Mouse (Mus musculus): Measurements from ENCODE around the gene Lpp. TPM values are rescaled to one million over a fixed set of nuclear protein-coding genes. Genes with fewer than 3 reads are reported as not detected.

Lpp gene
- polyA plus RNA-seq, 1 experiment = 10.5 TPM

DNA sequence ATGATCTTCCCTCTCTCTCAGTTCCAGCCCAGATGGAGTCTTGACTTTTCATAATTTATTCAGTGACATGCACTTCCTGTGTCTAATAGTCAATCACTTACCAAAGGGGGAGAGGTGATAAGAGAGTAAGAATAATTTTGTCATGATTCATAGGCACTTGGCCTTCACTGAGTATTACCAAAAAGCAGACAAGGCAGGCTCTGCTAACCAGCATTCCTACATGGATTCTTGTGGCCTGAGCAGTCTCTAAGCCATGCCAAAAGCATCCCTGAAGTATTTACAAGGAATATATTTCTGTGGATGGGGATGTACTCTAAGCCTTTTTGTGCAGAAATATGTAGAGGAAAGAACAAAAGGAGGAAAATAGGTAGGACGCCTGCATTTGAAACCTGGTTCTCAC is 340.0 kb downstream of the Lpp start:
- Histone ChIP-seq H3K4me1 (ENCODE audit: control insufficient read depth, insufficient read depth, low read length) (peaks cover 14% of the 10 kb centered on the region), H3K27ac (ENCODE audit: insufficient read depth, low read depth, low read length) (no peak overlapping the region), H3K4me3 (ENCODE audit: insufficient read depth, low read length) (no peak overlapping the region)
- no peak for TF ChIP-seq CTCF (IDR thresholded peaks at IDR 0.05; ENCODE audit: low read depth, low read length)
- TF ChIP-seq POLR2A (IDR thresholded peaks at IDR 0.05; ENCODE audit: borderline replicate concordance, low read depth, low read length) = no peak

DNA sequence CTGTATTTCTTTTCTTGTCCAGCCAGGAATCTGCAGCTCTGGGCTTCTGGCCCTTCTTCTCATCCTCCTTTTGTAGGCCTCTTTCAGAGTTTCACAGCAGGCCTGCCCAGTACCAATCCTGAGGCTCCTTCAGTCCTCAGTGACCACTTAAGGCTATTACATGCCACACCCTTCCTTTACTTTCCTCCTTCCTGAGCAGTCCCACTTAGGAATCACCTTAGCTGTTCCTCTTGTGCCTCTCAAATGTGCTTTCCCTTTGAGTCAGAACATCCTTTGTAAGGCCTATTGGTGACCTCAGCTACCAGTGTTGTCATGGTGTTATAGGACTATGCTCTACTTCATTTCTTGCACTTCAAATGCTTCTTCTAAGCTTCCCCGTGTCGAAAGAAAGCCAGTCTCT is 342.4 kb downstream of the Lpp start:
- H3K4me1 ChIP-seq (ENCODE audit: control insufficient read depth, insufficient read depth, low read length) = peaks cover 14% of the 10 kb centered on the region
- no peak overlapping the region for H3K27ac ChIP-seq (ENCODE audit: insufficient read depth, low read depth, low read length)
- TF ChIP-seq POLR2A (IDR thresholded peaks at IDR 0.05; ENCODE audit: borderline replicate concordance, low read depth, low read length) = no peak
- no peak for TF ChIP-seq CTCF (IDR thresholded peaks at IDR 0.05; ENCODE audit: low read depth, low read length)
- H3K4me3 ChIP-seq (ENCODE audit: insufficient read depth, low read length) = no peak overlapping the region

DNA sequence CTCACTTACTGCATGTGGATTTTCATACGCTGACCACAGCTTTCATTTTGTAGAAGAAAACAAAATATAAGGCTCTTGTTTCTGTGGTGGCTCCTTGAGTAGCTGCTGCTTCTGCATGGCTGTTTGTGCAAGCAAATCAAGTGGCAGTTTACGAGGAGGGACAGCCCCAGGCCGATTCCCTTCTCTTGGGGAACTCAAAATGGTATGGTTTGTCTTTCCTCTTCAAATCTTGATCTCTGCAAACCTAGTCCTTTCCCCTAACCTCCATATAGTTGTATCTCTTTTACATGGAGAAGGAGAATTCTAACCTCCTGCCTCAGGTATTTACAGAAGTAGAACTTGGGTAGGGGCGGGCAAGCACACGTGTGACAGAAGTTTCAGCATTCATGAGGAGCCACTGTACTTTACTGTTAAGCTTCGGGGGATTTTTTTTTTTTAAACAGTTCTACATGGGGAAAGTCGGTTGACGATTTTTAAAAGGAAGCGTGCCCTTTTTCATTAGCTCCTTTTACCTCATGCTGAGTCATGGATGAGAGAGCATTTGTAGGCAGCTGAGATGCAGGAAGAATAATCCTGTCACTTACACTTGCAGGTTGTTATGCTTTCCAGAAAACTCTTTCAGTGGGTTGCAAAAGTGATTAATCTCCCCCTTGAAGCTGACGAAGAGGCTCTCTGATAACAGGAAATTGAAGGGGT is 344.2 kb downstream of the Lpp start:
- peaks cover 14% of the 10 kb centered on the region for H3K4me1 ChIP-seq (ENCODE audit: control insufficient read depth, insufficient read depth, low read length)
- H3K27ac ChIP-seq (ENCODE audit: insufficient read depth, low read depth, low read length) = no peak overlapping the region
- TF ChIP-seq POLR2A (IDR thresholded peaks at IDR 0.05; ENCODE audit: borderline replicate concordance, low read depth, low read length) (no peak), CTCF (IDR thresholded peaks at IDR 0.05; ENCODE audit: low read depth, low read length) (no peak)
- H3K4me3 ChIP-seq (ENCODE audit: insufficient read depth, low read length) = no peak overlapping the region

DNA sequence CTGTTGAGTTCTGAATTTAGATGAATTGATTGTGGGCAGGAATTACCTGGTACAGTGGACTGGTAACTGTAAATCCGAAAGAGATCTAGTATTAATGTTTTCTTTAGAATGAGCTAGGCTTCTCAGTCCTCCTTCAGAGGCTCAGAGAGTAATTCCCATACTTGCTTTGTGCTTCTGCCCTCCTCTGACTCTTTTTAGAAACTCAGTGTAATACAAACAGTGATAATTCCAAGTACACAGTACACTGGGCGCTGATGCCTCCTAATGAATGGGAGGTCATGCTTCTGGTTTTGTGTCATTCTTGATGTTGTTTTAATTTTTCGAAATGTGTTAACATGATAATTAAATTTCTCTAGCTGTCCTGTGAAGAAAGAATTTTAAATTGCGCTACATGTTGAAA is 347.4 kb downstream of the Lpp start:
- Histone ChIP-seq H3K27ac (ENCODE audit: insufficient read depth, low read depth, low read length) (no peak overlapping the region), H3K4me3 (ENCODE audit: insufficient read depth, low read length) (no peak overlapping the region), H3K4me1 (ENCODE audit: control insufficient read depth, insufficient read depth, low read length) (peaks cover 10% of the 10 kb centered on the region)
- TF ChIP-seq POLR2A (IDR thresholded peaks at IDR 0.05; ENCODE audit: borderline replicate concordance, low read depth, low read length) (no peak), CTCF (IDR thresholded peaks at IDR 0.05; ENCODE audit: low read depth, low read length) (no peak)

DNA sequence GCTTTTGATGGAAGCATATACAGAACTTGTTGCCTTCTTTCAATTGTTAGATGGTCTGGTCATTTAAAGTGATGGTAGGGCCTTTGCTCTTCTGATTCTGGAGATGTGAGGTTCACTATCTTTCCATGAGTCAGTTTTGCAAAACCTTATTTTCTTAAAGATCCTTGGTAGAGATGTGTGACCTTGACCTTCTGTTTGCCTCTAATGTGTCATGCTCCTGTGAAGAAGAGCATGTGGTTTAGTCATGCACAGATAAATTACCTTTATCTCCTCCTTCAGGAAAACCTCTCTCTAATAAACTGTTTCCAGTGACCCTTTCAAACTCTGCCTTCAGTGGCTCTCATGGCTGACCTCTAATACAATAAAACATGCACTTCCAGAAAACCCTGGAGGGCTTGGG is 356.5 kb downstream of the Lpp start:
- no peak overlapping the region for H3K27ac ChIP-seq (ENCODE audit: insufficient read depth, low read depth, low read length)
- no peak for TF ChIP-seq CTCF (IDR thresholded peaks at IDR 0.05; ENCODE audit: low read depth, low read length)
- TF ChIP-seq POLR2A (IDR thresholded peaks at IDR 0.05; ENCODE audit: borderline replicate concordance, low read depth, low read length) = no peak

DNA sequence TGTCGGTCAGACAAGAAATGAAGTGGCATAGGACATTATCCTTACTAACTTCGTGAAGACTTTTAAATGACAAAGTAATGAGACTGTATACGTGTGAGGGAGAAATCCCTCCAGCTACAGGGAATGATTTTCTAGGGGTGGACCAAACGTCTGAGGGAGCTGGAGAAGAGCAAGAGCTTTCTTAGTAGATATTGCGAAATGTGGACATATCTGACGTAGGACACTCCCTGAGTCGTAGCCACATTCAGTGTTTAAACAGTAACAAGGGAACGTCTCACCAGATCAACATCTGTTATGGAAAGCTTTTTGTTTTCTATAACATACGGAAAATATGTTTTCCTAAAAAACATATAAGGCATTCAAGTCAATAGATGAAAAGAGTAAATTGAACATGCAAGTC is 362.8 kb downstream of the Lpp start:
- no peak overlapping the region for H3K4me3 ChIP-seq (ENCODE audit: insufficient read depth, low read length)
- H3K27ac ChIP-seq (ENCODE audit: insufficient read depth, low read depth, low read length) = no peak overlapping the region
- TF ChIP-seq CTCF (IDR thresholded peaks at IDR 0.05; ENCODE audit: low read depth, low read length) (no peak), POLR2A (IDR thresholded peaks at IDR 0.05; ENCODE audit: borderline replicate concordance, low read depth, low read length) (no peak)
- H3K4me1 ChIP-seq (ENCODE audit: control insufficient read depth, insufficient read depth, low read length) = peaks cover 3% of the 10 kb centered on the region; the same call in 1 of the 2 replicates

More for the DNA sequence above, 356.5 kb downstream of the Lpp start:
- H3K4me3 ChIP-seq (ENCODE audit: insufficient read depth, low read length) = no peak overlapping the region
- H3K4me1 ChIP-seq (ENCODE audit: control insufficient read depth, insufficient read depth, low read length) = peaks cover 6% of the 10 kb centered on the region

DNA sequence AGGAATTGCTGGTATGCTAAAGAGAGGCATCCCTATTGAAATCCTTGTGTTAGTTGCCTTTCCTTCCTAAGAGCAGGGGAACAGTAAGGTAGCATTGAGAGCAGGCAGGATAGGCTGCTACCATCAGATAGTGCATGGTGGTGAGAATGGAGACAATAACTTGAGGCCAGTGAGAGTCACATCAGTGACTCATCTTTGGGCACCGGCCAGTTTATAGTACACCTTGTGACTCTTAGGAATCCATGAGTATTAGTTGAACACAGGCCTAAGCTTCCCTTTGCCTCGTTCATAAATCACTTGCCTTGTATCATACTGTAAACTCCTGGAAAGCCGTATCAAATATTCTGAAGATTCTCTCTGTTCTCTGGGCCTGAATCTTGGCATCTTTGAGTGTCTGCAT is 372.7 kb downstream of the Lpp start:
- peaks cover 14% of the 10 kb centered on the region for H3K4me1 ChIP-seq (ENCODE audit: control insufficient read depth, insufficient read depth, low read length)
- no peak overlapping the region for H3K27ac ChIP-seq (ENCODE audit: insufficient read depth, low read depth, low read length)
- no peak overlapping the region for H3K4me3 ChIP-seq (ENCODE audit: insufficient read depth, low read length)
- TF ChIP-seq CTCF (IDR thresholded peaks at IDR 0.05; ENCODE audit: low read depth, low read length) (no peak), POLR2A (IDR thresholded peaks at IDR 0.05; ENCODE audit: borderline replicate concordance, low read depth, low read length) (no peak)

DNA sequence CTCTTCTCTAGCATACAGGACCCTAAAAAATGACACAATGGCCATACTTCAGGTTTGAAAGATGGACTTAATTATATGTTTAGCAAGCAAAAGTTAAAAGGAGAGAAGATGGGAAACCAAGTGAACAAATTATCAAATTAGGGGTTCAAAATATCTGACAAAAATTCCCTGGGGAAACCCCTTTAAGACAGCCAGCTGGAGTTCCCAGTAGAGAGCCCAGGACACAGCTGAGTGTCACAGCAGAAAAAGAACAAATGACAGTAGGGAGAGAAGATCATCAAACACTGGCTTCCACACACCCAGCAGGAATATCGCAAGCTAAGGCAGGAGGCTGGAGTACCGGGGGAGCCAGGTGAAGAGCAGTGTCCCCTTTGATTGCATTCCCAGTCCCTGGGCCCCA is 373.3 kb downstream of the Lpp start:
- no peak overlapping the region for H3K4me3 ChIP-seq (ENCODE audit: insufficient read depth, low read length)
- no peak for TF ChIP-seq CTCF (IDR thresholded peaks at IDR 0.05; ENCODE audit: low read depth, low read length)
- no peak for TF ChIP-seq POLR2A (IDR thresholded peaks at IDR 0.05; ENCODE audit: borderline replicate concordance, low read depth, low read length)
- no peak overlapping the region for H3K27ac ChIP-seq (ENCODE audit: insufficient read depth, low read depth, low read length)
- peaks cover 14% of the 10 kb centered on the region for H3K4me1 ChIP-seq (ENCODE audit: control insufficient read depth, insufficient read depth, low read length)

DNA sequence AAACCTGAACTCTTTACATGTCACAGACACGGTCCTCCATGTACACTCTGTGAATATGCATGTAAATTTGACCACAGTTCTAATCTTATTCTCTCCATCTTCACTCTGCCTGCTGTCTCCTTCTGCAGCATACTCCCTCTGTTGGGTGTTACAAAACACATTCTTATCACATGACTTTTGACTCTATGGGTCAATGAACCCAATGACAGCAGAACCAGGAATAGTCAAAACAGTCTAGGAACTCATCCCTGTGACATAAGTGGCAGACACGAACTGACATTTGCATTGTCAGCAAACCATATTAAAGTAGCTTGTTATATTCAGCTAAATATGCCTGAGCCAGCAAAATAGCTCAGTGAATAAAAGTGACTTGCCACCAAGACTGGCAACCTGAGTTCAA is 383.7 kb downstream of the Lpp start:
- H3K4me1 ChIP-seq (ENCODE audit: control insufficient read depth, insufficient read depth, low read length) = peaks cover 37% of the 10 kb centered on the region
- TF ChIP-seq CTCF (IDR thresholded peaks at IDR 0.05; ENCODE audit: low read depth, low read length) (no peak), POLR2A (IDR thresholded peaks at IDR 0.05; ENCODE audit: borderline replicate concordance, low read depth, low read length) (no peak)
- H3K4me3 ChIP-seq (ENCODE audit: insufficient read depth, low read length) = no peak overlapping the region
- H3K27ac ChIP-seq (ENCODE audit: insufficient read depth, low read depth, low read length) = no peak overlapping the region

DNA sequence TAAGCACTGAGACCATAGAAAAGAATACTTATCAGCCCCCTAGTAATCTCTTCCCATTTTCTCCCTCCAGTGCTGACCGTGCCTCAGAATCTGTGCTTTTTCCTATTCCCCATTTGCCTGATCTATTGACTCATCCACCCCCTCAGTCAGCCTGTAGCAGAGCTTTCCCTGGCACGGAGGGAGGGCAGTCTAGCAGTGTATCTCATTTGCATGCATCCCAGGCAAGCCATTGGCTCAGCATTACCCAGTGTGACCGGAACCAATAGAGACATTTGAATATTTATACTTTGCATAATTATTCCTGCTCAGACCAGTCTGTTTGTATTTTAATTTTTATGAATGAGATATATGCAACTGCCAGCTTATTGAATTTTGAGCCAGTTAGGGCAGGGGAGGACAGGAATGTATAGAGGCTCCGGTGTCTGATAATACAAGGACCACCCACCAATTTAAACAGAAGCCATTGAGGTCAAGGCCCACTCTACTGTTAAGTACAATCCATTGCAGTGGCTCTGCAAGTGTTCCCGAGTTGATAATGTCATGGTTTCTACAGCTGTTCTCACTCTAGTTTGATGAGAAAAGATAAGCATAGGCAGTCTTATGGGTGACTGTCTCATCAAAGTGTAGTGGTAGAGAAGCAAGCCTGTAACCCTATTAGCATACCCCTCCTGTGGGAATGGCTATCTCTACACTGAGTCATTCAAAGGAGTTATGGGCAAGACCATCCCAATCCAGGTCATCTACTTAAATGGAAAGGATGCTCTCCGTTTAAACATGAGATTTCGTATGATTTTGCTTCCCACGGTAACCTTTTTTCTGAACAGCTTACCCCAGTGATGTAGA is 385.3 kb downstream of the Lpp start:
- Histone ChIP-seq H3K27ac (ENCODE audit: insufficient read depth, low read depth, low read length) (no peak overlapping the region), H3K4me1 (ENCODE audit: control insufficient read depth, insufficient read depth, low read length) (peaks cover 27% of the 10 kb centered on the region), H3K4me3 (ENCODE audit: insufficient read depth, low read length) (no peak overlapping the region)
- TF ChIP-seq POLR2A (IDR thresholded peaks at IDR 0.05; ENCODE audit: borderline replicate concordance, low read depth, low read length) = no peak
- no peak for TF ChIP-seq CTCF (IDR thresholded peaks at IDR 0.05; ENCODE audit: low read depth, low read length)

Measured in bone marrow macrophage, adult 2 months (primary cell).